Mouse (Mus musculus) hindbrain, embryonic 12.5 days (tissue): ENCODE data around the gene Chd9. TPM values are rescaled to one million over a fixed set of nuclear protein-coding genes. Genes with fewer than 3 reads are reported as not detected.

Experiments
- ATAC-seq: fragments of 200-750 bp; cut with Nextera tagmentation; 2 replicates; pipeline ENCODE4 v1.8.0; 2017; ENCODE audit warnings: moderate TSS enrichment; ENCODE audit not compliant: low FRiP score
- H3K27ac ChIP-seq: fragments of 300-500 bp; sonication (generic); 2 replicates; pipeline ENCODE4 v1.5.1; 2016; ENCODE audit warnings: mild to moderate bottlenecking
- H3K27me3 ChIP-seq: fragments of 300-500 bp; sonication (generic); 2 replicates; pipeline ENCODE4 v1.6.1; 2016; ENCODE audit warnings: mild to moderate bottlenecking
- H3K36me3 ChIP-seq: fragments of 300-500 bp; sonication (generic); 2 replicates; pipeline ENCODE4 v1.6.1; 2016; ENCODE audit warnings: mild to moderate bottlenecking
- H3K4me1 ChIP-seq: fragments of 300-500 bp; sonication (generic); 2 replicates; pipeline ENCODE4 v1.6.1; 2016
- H3K4me2 ChIP-seq: fragments of 300-500 bp; sonication (generic); replicated peaks from 2 replicates; pipeline ENCODE4 v1.6.1; 2016; ENCODE audit warnings: mild to moderate bottlenecking
- H3K4me3 ChIP-seq: fragments of 300-500 bp; sonication (generic); 2 replicates; pipeline ENCODE4 v1.5.1; 2016; ENCODE audit warnings: mild to moderate bottlenecking
- H3K9ac ChIP-seq: fragments of 300-500 bp; sonication (generic); 2 replicates; pipeline ENCODE4 v1.6.1; 2016; ENCODE audit warnings: mild to moderate bottlenecking, moderate library complexity
- H3K9me3 ChIP-seq: fragments of 300-500 bp; sonication (generic); replicated peaks from 2 replicates; pipeline ENCODE4 v1.6.1; 2016; ENCODE audit warnings: mild to moderate bottlenecking
- WGBS: fragments of 180-500 bp; shearing (Covaris S2); methylation state at CpG from one replicate; pipeline ENCODE4 v1.1.7; 2016; 5-methylcytosine and 5-hydroxymethylcytosine counted together
- polyA plus RNA-seq: library from polyadenylated mRNA; unstranded; fragments of >200 nt; fragmentation: Nextera tagmentation; extraction: Ambion mirVana; gene quantifications from 2 replicates; pipeline ENCODE4 v1.2.1, GENCODE M21; 2016

Gene Chd9
- polyA plus RNA-seq, 1 experiment from 2014 or later = 83.7 TPM

DNA sequence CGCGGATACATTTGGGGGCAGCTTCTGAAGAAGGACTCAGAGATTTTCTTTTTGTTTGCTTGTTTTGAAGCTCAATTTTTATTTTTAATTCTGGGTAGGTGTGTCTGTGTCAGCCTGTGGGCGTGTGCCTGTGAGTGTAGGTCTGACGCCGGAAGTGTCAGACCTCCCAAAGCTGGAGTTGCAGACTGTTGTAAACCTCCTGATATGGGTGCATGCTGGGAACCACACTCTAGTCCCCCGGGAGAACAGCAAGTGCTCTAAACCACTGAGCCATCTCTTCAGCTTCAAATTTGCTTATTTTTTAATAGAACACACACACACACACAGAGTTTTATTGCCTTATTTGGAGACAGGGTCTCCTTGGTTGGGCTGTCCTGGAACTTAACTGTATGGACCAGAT is 15.0 kb downstream of the Chd9 start:
- H3K36me3 ChIP-seq = no peaks in the 10 kb centered on the region
- H3K4me1 ChIP-seq = 0 out of 2 replicates have a peak, but pooled peaks cover 3% of the 10 kb centered on the region
- H3K9ac ChIP-seq = no peak overlapping the region
- ATAC-seq = no peak
- H3K4me2 ChIP-seq = no peak overlapping the region
- H3K4me3 ChIP-seq = no peak overlapping the region
- WGBS = 89% methylated on average over 6 of the region's 6 CpGs
- H3K27me3 ChIP-seq = no peaks in the 10 kb centered on the region
- H3K27ac ChIP-seq = no peak overlapping the region
- H3K9me3 ChIP-seq = no peaks in the 10 kb centered on the region

DNA sequence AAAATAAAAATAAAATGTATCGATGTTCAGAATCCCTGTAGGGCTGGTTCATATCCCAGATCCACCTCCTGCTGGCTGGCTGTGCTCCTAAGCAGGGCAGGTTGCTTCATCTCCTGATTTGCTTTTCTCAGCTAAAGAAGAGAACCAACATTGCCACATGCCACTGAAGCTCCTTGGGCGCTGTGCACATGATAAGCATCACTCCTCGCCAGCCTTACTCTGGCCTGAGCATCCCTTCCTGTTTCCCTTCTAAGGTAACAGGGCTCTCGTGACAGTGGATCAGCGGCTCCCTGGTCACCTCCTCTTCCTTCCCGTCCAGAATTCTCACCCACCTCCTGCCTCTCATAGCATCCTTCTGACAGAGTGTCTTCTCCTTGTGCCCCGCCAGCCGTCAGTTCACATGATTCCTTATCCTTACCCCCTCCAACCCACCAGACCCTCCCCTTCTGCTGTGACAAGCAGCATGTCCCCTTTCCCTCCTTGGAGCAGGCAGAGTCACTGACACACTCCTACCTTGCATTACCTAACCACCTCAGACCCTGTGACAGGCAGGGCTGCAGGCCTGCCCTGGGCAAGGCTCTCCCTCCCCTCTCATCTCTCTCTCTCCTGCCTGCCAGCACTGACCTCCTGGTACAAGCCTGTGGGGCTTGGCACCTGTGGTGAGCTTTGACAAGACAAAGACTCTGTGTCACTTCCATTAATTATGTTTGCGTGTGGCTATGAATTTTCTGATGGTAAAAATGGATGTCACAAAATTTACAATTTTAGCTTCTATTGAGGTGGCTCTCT is 16.2 kb downstream of the Chd9 start:
- Histone ChIP-seq H3K27ac (no peak overlapping the region), H3K4me1 (peaks cover 7% of the 10 kb centered on the region), H3K9me3 (no peaks in the 10 kb centered on the region), H3K27me3 (no peaks in the 10 kb centered on the region), H3K4me2 (no peak overlapping the region), H3K4me3 (no peak overlapping the region), H3K9ac (no peak overlapping the region), H3K36me3 (no peaks in the 10 kb centered on the region)
- 72% methylated on average over 9 of the region's 9 CpGs for WGBS
- ATAC-seq = no peak

- H3K9me3 ChIP-seq = no peaks in the 10 kb centered on the region
- no peak overlapping the region for H3K4me3 ChIP-seq
- H3K36me3 ChIP-seq = no peaks in the 10 kb centered on the region
- ATAC-seq = no peak
- no peak overlapping the region for H3K27ac ChIP-seq
- H3K4me2 ChIP-seq = no peak overlapping the region
- H3K9ac ChIP-seq = no peak overlapping the region
- 83% methylated on average over 7 of the region's 7 CpGs for WGBS
- no peaks in the 10 kb centered on the region for H3K27me3 ChIP-seq
- H3K4me1 ChIP-seq = peaks cover 14% of the 10 kb centered on the region
Observed at GRCm38 (mm10) chr8:90847980-90848379, 19.8 kb downstream of the Chd9 start.

GRCm38 (mm10) chr8:90849462-90850050 is 21.4 kb downstream of the Chd9 start:
- Histone ChIP-seq H3K9ac (no peak overlapping the region), H3K9me3 (no peaks in the 10 kb centered on the region), H3K27ac (peak overlapping the region; percentile 76), H3K36me3 (no peaks in the 10 kb centered on the region), H3K4me2 (0 out of 2 replicates have a peak overlapping the region, but pooled peaks have one; percentile 3), H3K27me3 (no peaks in the 10 kb centered on the region), H3K4me3 (no peak overlapping the region), H3K4me1 (peaks cover 16% of the 10 kb centered on the region)
- 45% methylated on average over 11 of the region's 11 CpGs for WGBS
- peak; percentile 42 for ATAC-seq

- Histone ChIP-seq H3K9me3 (no peaks in the 10 kb centered on the region), H3K27ac (no peak overlapping the region), H3K36me3 (no peaks in the 10 kb centered on the region), H3K27me3 (no peaks in the 10 kb centered on the region), H3K4me1 (peaks cover 24% of the 10 kb centered on the region), H3K4me2 (no peak overlapping the region), H3K9ac (no peak overlapping the region), H3K4me3 (no peak overlapping the region)
- 48% methylated on average over 8 of the region's 8 CpGs for WGBS
- no peak for ATAC-seq
Observed at GRCm38 (mm10) chr8:90851544-90851943, 23.4 kb downstream of the Chd9 start.

GRCm38 (mm10) chr8:90853971-90854670 is 26.0 kb downstream of the Chd9 start:
- H3K27me3 ChIP-seq = no peaks in the 10 kb centered on the region
- ATAC-seq = peak; percentile 76
- peak overlapping the region; percentile 31 for H3K4me2 ChIP-seq
- no peaks in the 10 kb centered on the region for H3K36me3 ChIP-seq
- 55% methylated on average over 8 of the region's 9 CpGs for WGBS
- no peak overlapping the region for H3K4me3 ChIP-seq
- H3K4me1 ChIP-seq = peaks cover 30% of the 10 kb centered on the region
- no peak overlapping the region for H3K9ac ChIP-seq
- peak overlapping the region; percentile 73 for H3K27ac ChIP-seq
- H3K9me3 ChIP-seq = no peaks in the 10 kb centered on the region

DNA sequence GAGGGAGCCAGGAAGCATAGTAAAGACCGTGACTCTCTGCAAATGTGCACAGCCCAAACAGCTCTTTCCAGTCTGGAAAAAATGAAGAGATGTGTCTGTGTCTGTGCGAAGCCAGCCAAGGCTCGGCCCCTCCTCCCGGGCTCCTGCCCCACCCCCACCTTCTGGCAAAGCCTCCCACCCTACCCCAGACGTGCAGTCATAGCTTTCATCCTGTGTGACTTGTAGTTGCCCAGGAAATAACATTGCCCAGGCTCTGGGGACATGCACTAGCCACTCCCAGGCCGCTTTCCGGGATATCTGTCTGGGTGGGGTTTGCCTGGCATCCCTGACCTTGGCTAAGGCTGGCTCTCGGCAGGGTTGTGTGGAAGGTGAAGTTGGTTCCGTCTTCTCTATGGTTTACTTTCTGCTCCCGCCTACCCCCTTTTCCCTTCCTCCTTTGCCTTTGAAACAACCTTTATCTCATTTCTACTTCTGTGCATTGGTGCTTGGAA is 26.6 kb downstream of the Chd9 start:
- H3K9me3 ChIP-seq = no peaks in the 10 kb centered on the region
- no peak overlapping the region for H3K9ac ChIP-seq
- no peaks in the 10 kb centered on the region for H3K36me3 ChIP-seq
- peak overlapping the region; percentile 31 for H3K4me2 ChIP-seq
- H3K27ac ChIP-seq = peak overlapping the region; percentile 73
- ATAC-seq = peak; percentile 85
- H3K27me3 ChIP-seq = no peaks in the 10 kb centered on the region
- WGBS = 14% methylated on average over 10 of the region's 10 CpGs
- H3K4me3 ChIP-seq = no peak overlapping the region
- peaks cover 29% of the 10 kb centered on the region for H3K4me1 ChIP-seq

GRCm38 (mm10) chr8:90856171-90856570 is 28.0 kb downstream of the Chd9 start:
- Histone ChIP-seq H3K27me3 (no peaks in the 10 kb centered on the region), H3K4me3 (no peak overlapping the region), H3K4me1 (peaks cover 26% of the 10 kb centered on the region), H3K9me3 (no peaks in the 10 kb centered on the region), H3K36me3 (no peaks in the 10 kb centered on the region), H3K9ac (no peak overlapping the region), H3K27ac (no peak overlapping the region), H3K4me2 (no peak overlapping the region)
- 79% methylated on average over 3 of the region's 3 CpGs for WGBS
- ATAC-seq = no peak

- no peak overlapping the region for H3K4me2 ChIP-seq
- no peaks in the 10 kb centered on the region for H3K27me3 ChIP-seq
- no peaks in the 10 kb centered on the region for H3K9me3 ChIP-seq
- peaks cover 34% of the 10 kb centered on the region for H3K4me1 ChIP-seq
- H3K4me3 ChIP-seq = no peak overlapping the region
- WGBS = 31% methylated on average over 1 of the region's 1 CpGs
- H3K9ac ChIP-seq = no peak overlapping the region
- H3K36me3 ChIP-seq = no peaks in the 10 kb centered on the region
- H3K27ac ChIP-seq = no peak overlapping the region
- ATAC-seq = no peak
Observed at GRCm38 (mm10) chr8:90856952-90857351, 28.8 kb downstream of the Chd9 start.

- H3K27me3 ChIP-seq = no peaks in the 10 kb centered on the region
- H3K36me3 ChIP-seq = no peaks in the 10 kb centered on the region
- no peak overlapping the region for H3K4me2 ChIP-seq
- H3K27ac ChIP-seq = no peak overlapping the region
- WGBS = 96% methylated on average over 2 of the region's 2 CpGs
- H3K4me1 ChIP-seq = peaks cover 44% of the 10 kb centered on the region
- H3K4me3 ChIP-seq = no peak overlapping the region
- H3K9ac ChIP-seq = no peak overlapping the region
- no peaks in the 10 kb centered on the region for H3K9me3 ChIP-seq
- ATAC-seq = no peak
Observed at GRCm38 (mm10) chr8:90858071-90858470, 29.9 kb downstream of the Chd9 start.

GRCm38 (mm10) chr8:90861266-90861944 is 33.3 kb downstream of the Chd9 start:
- WGBS = 3% methylated on average over 9 of the region's 9 CpGs
- no peaks in the 10 kb centered on the region for H3K9me3 ChIP-seq
- no peak overlapping the region for H3K4me3 ChIP-seq
- H3K9ac ChIP-seq = no peak overlapping the region
- H3K27ac ChIP-seq = peak overlapping the region; percentile 89
- H3K36me3 ChIP-seq = no peaks in the 10 kb centered on the region
- peaks cover 33% of the 10 kb centered on the region for H3K4me1 ChIP-seq
- ATAC-seq = peak; percentile 59
- H3K4me2 ChIP-seq = peak overlapping the region; percentile 36
- no peaks in the 10 kb centered on the region for H3K27me3 ChIP-seq

DNA sequence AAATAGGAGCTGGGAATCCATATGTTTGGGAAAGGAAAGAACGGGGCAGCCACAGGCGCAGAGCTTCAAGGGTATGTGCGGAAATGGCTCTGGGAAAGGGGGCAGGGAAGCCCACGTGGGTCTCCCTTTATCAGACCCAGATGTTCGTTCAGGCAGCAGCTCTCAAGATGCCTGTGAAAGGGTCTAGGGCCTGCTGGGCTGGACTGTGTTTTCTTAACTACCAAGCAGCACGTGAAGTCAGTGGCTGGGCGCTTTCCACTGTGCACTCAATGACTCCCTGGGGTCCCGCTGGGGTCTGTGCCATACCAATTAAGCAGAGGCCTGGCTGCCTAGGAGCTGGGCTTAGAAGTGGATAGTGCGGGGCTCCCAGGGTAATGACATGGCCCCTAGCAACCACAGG is 33.9 kb downstream of the Chd9 start:
- Histone ChIP-seq H3K9ac (no peak overlapping the region), H3K4me3 (no peak overlapping the region), H3K4me1 (peaks cover 27% of the 10 kb centered on the region), H3K4me2 (peak overlapping the region; percentile 36), H3K27me3 (no peaks in the 10 kb centered on the region), H3K27ac (peak overlapping the region; percentile 89), H3K9me3 (no peaks in the 10 kb centered on the region), H3K36me3 (no peaks in the 10 kb centered on the region)
- ATAC-seq = peak; percentile 92
- WGBS = under 1% methylated on average over 9 of the region's 9 CpGs
